Mouse (Mus musculus) spleen, postnatal 4 days (tissue): ENCODE results near the gene Rdm1.

ENCODE experiments used
- DNase-seq, 2 experiments: peaks; one replicate each; pipeline ENCODE4 v3.0.0; 2022; ENCODE audit warnings: low spot score in 2 of 2

Gene Rdm1

DNA sequence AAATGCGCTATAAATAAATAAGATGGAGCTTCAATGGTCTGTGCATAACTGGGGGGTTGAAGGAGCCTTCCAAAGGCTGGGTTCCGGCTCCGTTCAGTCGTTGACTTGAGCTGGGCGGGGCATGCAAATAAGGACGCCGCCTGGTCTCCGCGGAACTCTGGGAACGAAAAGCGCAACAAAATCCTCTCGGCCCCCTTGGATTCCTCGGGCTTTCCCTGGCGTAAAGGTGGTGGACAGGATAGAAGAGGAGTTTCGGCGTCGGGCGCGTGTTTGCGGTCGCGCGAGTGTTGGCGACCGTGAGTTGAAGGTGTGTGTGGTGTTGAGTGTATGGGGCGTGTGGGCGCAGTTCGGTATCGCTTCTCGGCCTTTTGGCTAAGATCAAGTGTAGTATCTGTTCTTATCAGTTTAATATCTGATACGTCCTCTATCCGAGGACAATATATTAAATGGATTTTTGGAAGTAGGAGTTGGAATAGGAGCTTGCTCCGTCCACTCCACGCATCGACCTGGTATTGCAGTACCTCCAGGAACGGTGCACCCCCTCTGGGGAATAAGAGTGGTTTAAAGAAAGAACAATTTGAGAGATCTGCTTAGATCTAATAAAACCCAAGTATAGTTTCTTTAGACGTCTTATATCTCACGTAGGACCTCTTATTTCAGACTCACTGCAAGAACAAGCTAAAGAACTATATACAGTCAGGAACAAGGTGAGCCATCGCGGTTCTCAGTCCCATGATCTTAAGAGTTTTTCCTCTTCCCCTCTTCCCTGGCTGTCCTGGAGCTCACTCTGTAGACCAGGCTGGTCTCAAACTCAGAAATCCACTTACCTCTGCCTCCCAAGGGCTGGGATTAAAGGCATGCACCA lies 31.1 kb downstream of the Rdm1 start:
- DNase-seq: peak; percentile 82 to 94

- DNase-seq: peak; percentile 53 to 78
Measured at GRCm38 (mm10) chr11:101658751-101659558, 32.0 kb downstream of the Rdm1 start.

DNA sequence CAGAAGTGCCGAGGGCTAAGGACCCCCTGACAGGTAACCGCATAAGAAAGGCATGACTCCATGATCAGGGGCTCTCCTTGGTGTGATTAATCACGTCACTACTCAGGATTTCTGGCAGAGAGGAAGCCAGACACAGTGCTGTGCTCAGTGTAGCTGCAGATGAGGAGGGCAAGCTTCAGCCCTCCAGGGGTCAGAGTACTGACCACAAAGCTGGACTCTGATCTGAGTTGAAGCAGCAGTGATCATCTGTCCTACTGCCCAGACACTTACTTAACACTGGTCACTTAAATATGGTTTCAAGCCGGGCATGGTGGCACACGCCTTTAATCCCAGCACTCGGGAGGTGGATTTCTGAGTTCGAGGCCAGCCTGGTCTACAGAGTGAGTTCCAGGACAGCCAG lies 34.2 kb downstream of the Rdm1 start:
- no peak for DNase-seq

DNA sequence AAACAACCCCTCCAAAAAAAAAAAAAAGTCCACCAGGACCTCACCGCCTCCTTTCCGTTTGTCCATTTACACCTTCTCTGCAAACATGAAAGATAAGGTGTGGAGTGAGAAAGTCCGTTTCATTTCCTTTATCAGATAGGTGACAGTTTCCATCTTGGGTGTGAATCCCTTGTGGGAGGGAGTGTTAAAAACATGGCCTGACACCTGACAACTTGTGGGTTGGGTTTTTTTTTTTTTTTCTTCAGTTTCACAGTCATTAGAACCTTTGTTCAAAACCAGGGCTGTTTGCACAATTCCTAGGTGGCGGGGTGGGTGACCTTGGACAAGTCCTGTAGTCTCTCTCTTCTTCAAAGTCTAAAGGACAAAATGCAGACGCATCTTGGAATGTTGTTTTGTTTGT lies 34.8 kb downstream of the Rdm1 start:
- no peak for DNase-seq

- no peak for DNase-seq
Measured at GRCm38 (mm10) chr11:101663229-101664027, 36.4 kb downstream of the Rdm1 start.

DNA sequence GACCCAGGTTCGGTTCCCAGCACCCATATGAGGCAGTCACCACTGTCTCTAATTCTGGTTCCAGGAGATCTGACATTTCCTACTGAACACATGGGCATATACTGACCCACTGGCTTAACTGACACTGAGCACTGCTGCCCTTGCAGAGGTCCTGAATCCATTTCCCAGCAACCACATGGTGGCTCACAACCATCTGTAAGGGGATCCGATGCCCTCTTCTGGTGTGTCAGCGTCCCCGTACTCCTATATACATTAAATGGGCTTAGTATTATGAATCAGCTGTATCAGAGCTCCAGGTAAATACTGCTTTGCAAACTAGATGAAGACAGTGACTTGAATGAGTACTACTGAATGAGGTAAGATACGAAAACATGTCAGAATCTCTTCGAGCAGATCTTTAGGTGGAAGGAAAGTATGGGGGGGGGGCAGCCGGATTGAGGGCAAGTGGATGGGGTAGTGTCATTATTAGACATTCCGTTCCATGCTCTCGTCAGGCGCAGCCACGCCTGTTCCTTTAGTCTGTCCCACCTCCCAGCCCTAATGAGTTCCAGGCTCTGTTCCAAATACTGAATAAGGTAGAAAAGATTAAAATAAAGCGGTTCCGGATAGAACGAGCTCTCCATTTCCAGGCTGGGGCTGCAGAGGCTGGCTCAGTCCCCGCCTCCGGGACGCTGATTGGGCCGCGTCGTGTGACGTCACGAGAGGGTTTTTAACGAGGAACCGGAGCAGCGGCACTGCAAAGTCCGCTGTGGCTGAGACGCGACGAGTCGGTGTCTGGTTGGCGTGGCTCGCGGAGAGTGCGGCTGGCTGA lies 38.0 kb downstream of the Rdm1 start, which contains the start of gene Arl4d:
Gene Arl4d (plus strand): TSS at position 717 of the 811 bp plus-strand sequence.
- peak; percentile 93 to 96 for DNase-seq

GRCm38 (mm10) chr11:101665636-101665992 lies 38.6 kb downstream of the Rdm1 start:
- no peak for DNase-seq

DNA sequence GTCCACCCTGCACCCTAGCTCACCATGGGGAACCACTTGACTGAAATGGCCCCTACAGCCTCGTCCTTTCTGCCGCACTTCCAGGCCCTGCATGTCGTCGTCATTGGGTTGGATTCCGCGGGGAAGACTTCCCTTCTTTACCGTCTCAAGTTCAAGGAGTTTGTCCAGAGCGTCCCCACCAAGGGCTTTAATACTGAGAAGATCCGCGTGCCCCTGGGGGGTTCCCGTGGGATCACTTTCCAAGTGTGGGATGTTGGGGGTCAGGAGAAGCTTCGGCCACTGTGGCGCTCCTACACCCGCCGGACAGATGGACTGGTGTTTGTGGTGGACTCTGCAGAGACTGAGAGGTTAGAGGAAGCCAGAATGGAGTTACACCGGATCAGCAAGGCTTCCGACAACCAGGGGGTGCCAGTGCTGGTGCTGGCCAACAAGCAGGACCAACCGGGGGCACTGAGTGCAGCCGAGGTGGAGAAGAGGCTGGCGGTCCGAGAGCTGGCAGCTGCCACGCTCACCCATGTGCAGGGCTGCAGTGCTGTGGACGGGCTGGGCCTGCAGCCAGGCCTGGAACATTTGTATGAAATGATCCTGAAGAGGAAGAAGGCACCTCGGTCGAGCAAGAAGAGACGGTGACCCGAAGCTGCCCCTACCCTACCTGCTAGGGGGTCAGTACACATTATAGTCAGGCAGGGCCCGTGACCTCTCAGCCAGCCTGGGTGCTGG lies 39.8 kb downstream of the Rdm1 start:
- DNase-seq: peak in 1 of 2 experiments; percentile 67

GRCm38 (mm10) chr11:101667871-101668532 lies 41.0 kb downstream of the Rdm1 start:
- no peak for DNase-seq

DNA sequence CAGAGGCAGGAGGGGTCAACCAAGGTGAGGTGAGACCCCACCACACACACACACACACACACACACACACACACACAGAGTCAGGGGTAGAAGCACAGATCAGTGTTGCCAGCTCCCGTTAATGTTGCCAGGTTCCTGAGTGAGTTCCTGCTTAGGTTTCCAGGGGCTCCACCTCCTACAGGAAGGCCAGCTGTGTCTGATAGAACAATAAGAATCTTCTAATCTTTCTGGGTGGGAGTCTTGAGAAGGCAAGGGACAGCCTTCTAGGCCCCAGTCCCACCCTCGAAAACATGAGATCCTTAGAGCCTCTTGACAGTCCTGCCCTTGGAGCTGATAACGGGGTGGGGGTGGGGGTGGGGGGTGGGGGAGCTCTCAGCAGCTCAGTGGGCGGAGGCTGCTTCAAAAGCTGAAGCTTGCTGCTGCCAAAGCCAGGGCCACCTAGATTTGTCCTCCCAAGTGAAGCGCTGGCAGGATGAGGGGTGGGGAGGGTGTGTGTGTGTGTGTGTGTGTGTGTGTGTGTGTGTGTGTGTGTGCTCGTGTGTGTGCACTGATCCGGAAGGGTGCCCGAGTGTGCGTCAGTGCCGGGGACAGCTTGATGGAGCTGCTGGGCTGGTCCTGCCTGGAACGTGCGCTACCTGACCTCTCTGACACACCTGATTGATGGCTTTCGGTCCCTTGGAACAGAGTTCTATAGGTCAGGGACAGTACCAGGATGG lies 41.7 kb downstream of the Rdm1 start:
- DNase-seq: no peak

- no peak for DNase-seq
Measured at GRCm38 (mm10) chr11:101670334-101670733, 43.3 kb downstream of the Rdm1 start.

- DNase-seq: no peak
Measured at GRCm38 (mm10) chr11:101671255-101671654, 44.3 kb downstream of the Rdm1 start.

DNA sequence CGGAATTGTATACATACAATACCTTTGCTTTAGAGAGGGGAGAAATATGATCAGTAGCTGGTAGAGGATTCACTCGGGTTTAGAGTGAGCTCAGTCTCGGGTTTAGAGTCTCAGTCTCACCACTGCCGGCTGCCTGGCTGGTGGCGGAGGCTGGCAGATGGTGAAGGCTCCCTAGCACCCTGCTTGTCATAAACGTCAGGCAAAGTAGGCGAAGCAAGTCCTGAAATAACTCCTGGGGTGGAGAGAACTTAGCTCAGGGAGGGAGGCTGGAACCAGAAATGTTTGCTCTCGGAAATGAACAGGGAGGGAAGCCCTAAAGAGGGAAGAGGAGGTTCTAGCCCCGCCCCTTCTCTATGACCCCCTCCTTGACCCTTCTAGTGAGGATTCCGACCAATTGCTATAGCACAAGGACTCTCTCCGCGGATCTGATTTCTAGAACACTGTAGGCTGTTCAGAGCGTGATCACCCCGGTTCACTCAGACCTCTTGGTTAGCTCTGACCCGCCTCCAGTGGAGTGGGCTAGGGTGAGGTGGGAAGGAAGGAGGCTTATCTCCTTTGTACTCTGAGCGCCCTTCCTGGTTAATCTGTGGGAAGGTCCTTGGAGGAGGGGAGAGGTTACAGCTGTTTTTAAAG lies 46.1 kb downstream of the Rdm1 start:
- no peak for DNase-seq

DNA sequence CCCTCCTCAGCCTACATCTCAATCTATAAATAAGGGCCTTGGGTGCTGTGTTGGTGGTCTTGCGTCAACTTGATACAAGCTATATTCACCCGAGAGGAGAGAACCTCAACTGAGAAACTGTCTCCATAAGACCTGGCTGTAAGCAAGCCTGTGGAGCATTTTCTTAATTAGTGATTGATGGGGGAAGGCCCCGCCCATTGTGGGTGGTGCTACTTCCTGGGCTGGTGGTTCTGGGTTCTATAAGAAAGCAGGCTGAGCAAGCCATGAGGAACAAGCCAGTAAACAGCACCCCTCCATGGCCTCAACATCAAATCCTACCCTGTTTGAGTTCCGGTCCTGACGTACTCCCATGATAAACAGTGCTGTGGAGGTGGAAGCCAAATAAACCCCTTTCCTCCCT lies 47.1 kb downstream of the Rdm1 start:
- DNase-seq: no peak

DNA sequence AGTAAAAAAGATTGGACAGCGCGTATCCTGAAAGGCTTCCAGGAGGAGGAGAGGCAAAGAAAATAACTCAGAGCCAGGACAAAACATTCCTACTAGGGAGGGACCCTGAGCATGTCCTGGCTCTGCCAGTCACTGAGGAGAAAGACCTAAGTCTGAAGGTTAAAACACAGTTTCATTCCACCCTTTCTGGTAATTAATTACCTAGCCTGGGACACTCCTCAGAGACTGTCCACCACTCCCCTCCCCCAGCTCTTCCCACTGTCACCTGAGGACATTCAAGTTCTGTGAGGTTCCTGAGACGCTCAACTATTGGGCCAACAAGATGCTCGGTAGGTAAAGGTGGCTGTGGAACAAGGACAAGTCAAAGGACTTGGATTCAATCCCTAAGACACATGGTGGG lies 48.4 kb downstream of the Rdm1 start:
- no peak for DNase-seq

GRCm38 (mm10) chr11:101677655-101678054 lies 50.7 kb downstream of the Rdm1 start:
- no peak for DNase-seq

DNA sequence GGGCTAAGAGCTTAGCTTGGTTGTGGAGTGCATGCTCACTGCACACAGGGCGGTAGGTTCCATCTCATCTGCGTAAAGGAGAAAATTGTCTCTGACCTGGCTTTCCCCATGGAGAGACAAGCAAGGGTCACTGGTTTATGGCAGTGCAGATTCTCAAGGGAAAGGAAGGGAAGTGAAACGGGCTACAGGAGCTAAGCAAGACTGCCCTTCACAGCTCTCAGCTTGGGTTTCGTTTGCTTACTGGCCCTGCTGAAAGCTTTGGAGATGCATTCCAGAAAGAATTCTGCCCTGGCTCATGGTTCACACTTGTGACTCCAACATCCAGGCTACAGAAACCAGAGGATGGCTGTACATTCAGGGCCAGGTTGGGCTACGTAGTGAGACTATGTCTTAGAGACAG lies 51.8 kb downstream of the Rdm1 start:
- DNase-seq: no peak

GRCm38 (mm10) chr11:101679907-101680306 lies 52.9 kb downstream of the Rdm1 start:
- no peak for DNase-seq
